Mouse (Mus musculus): ENCODE measurements around the gene Ficd.
"Not testable (repeated sequence)": the region's sequence is repeated elsewhere in the genome, so short reads cannot be mapped to it uniquely, and the experiment has no call there.

Gene Ficd

GRCm38 (mm10) chr5:113775585-113775984 lies 40.0 kb downstream of the Ficd start:
- DNase-seq (ENCODE audit: low spot score): no peak

- DNase-seq (ENCODE audit: low spot score): no peak
Observed at GRCm38 (mm10) chr5:113776128-113776895, 40.7 kb downstream of the Ficd start.

GRCm38 (mm10) chr5:113776896-113777226 lies 41.3 kb downstream of the Ficd start:
- no peak for DNase-seq (ENCODE audit: low spot score)

GRCm38 (mm10) chr5:113777728-113778127 lies 42.1 kb downstream of the Ficd start:
- DNase-seq (ENCODE audit: low spot score): not testable (repeated sequence)

GRCm38 (mm10) chr5:113779569-113779968 lies 44.0 kb downstream of the Ficd start:
- DNase-seq (ENCODE audit: low spot score): no peak

- no peak for DNase-seq (ENCODE audit: low spot score)
Observed at GRCm38 (mm10) chr5:113780082-113780752, 44.6 kb downstream of the Ficd start.

- DNase-seq (ENCODE audit: low spot score): no peak
Observed at GRCm38 (mm10) chr5:113780763-113781162, 45.2 kb downstream of the Ficd start.

- no peak for DNase-seq (ENCODE audit: low spot score)
Observed at GRCm38 (mm10) chr5:113781254-113781653, 45.7 kb downstream of the Ficd start.

GRCm38 (mm10) chr5:113781875-113782274 lies 46.3 kb downstream of the Ficd start:
- DNase-seq (ENCODE audit: low spot score): no peak

GRCm38 (mm10) chr5:113782624-113783023 lies 47.0 kb downstream of the Ficd start:
- DNase-seq (ENCODE audit: low spot score): no peak

GRCm38 (mm10) chr5:113783581-113784001 lies 48.0 kb downstream of the Ficd start:
- peak; percentile 80 for DNase-seq (ENCODE audit: low spot score)

- DNase-seq (ENCODE audit: low spot score): not testable (repeated sequence)
Observed at GRCm38 (mm10) chr5:113784104-113784503, 48.5 kb downstream of the Ficd start.

GRCm38 (mm10) chr5:113786985-113787384 lies 51.4 kb downstream of the Ficd start:
- no peak for DNase-seq (ENCODE audit: low spot score)

- peak; percentile 27 for DNase-seq (ENCODE audit: low spot score)
Observed at GRCm38 (mm10) chr5:113788645-113789044, 53.0 kb downstream of the Ficd start.

- peak; percentile 24 for DNase-seq (ENCODE audit: low spot score)
Observed at GRCm38 (mm10) chr5:113789075-113789788, 53.6 kb downstream of the Ficd start.
